9 mouse cellular contexts compared by ENCODE assay signal in the genomic region with DNA sequence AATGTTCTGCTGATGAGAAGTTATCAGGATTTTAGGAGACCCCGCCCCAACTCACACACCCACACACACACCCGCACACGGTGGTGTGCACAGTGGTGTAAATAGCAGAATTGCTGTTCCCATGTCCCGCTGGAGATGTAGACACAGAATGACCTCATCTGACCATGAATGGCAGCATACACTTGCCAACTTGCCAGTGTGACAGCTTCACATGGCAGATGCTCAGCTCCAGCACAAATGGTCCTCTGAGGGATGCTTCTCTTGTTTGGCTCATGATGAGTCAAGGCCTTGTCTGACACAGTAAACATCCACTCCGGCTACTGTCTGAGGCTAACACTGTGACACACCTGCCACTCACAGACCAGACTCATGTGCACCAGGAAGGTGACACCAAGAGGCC. TPM values are rescaled to one million over a fixed set of nuclear protein-coding genes. Genes with fewer than 3 reads are reported as not detected.
DNase-seq lines count a peak whose midpoint lies in the region; ATAC-seq and TF ChIP-seq lines count a peak whose summit lies in the region.
"Had no signal": no experiment of that assay in that cellular context is flagged by ENCODE, and none has a peak within 500 bp of the region (broad histone marks: within the 10 kb centered on the region; RNA-seq: fewer than 3 reads in every experiment).

No protein-coding gene starts in this region.

- TF ChIP-seq POLR2A in embryonic fibroblast, embryonic 13.5 days (IDR thresholded peaks at IDR 0.05; ENCODE audit: low read depth, low read length), result no peak
- TF ChIP-seq POLR2A in small intestine, adult 2 months (IDR thresholded peaks at IDR 0.05; ENCODE audit: low read depth, low read length), result no peak

- no peaks in the 10 kb centered on the region for H3K9me3 ChIP-seq in intestine, embryonic 15.5 days
- H3K9me3 ChIP-seq in liver, embryonic 14.5 days (ENCODE audit: control insufficient read depth, low read length), result no peaks in the 10 kb centered on the region

- no peaks in the 10 kb centered on the region for H3K36me3 ChIP-seq in intestine, embryonic 15.5 days
- H3K36me3 ChIP-seq in liver, embryonic 14.5 days (replicated peaks; ENCODE audit: control insufficient read depth, insufficient read depth, low read depth), result no peaks in the 10 kb centered on the region
- no peaks in the 10 kb centered on the region for H3K36me3 ChIP-seq in small intestine, adult 2 months (ENCODE audit: control insufficient read depth, insufficient read depth, low read length)

- no peak overlapping the region for H3K4me2 ChIP-seq in intestine, embryonic 15.5 days (replicated peaks)
- H3K4me2 ChIP-seq in liver, embryonic 14.5 days (ENCODE audit: low read depth), result no peak overlapping the region

- no peak overlapping the region for H3K4me3 ChIP-seq in embryonic fibroblast, embryonic 13.5 days (ENCODE audit: insufficient read depth, low read length)
- H3K4me3 ChIP-seq in intestine, embryonic 15.5 days (replicated peaks), result no peak overlapping the region
- no peak overlapping the region for H3K4me3 ChIP-seq in liver, embryonic 14.5 days (ENCODE audit: insufficient read depth in 1 of 2, low read depth in 2 of 2, low read length in 2 of 2)
- H3K4me3 ChIP-seq in small intestine, adult 2 months (ENCODE audit: low read depth, low read length), result no peak overlapping the region
- H3K4me3 ChIP-seq: erythroblast, embryonic 14.5 days had no signal

- WGBS in intestine, embryonic 15.5 days, result 62% methylated on average over 5 of the region's 5 CpGs
- WGBS in liver, embryonic 14.5 days (ENCODE audit: insufficient replicate concordance), result 35% methylated on average over 5 of the region's 5 CpGs
- WGBS in small intestine, adult 2 months, result 60% methylated on average over 5 of the region's 5 CpGs

- no peaks in the 10 kb centered on the region for H3K27me3 ChIP-seq in intestine, embryonic 15.5 days (replicated peaks)
- H3K27me3 ChIP-seq in liver, embryonic 14.5 days (ENCODE audit: control insufficient read depth, insufficient read depth, low read length), result no peaks in the 10 kb centered on the region
- H3K27me3 ChIP-seq in small intestine, adult 2 months (ENCODE audit: control insufficient read depth, insufficient read depth, low read length), result no peaks in the 10 kb centered on the region

- TF ChIP-seq CTCF in embryonic fibroblast, embryonic 13.5 days (IDR thresholded peaks at IDR 0.05; ENCODE audit: borderline replicate concordance, insufficient read depth, low read length), result no peak
- no peak for TF ChIP-seq CTCF in liver, embryonic 14.5 days (IDR thresholded peaks at IDR 0.05; ENCODE audit: low read depth)
- TF ChIP-seq CTCF in small intestine, adult 2 months (IDR thresholded peaks at IDR 0.05; ENCODE audit: extremely low read depth, insufficient read length, insufficient replicate concordance, low read depth, low read length), result no peak

- H3K27ac ChIP-seq in embryonic fibroblast, embryonic 13.5 days (ENCODE audit: insufficient read depth, low read length), result peak overlapping the region; percentile 70
- peak overlapping the region; percentile 92 for H3K27ac ChIP-seq in intestine, embryonic 15.5 days
- no peak overlapping the region for H3K27ac ChIP-seq in liver, embryonic 14.5 days
- H3K27ac ChIP-seq in small intestine, adult 2 months (ENCODE audit: insufficient read depth, low read depth, low read length), result peak overlapping the region; percentile 59

- peaks cover 22% of the 10 kb centered on the region for H3K4me1 ChIP-seq in embryonic fibroblast, embryonic 13.5 days (ENCODE audit: control insufficient read depth, insufficient read depth, low read length)
- peaks cover 45% of the 10 kb centered on the region for H3K4me1 ChIP-seq in intestine, embryonic 15.5 days (replicated peaks)
- peaks cover 0 to 33% of the 10 kb centered on the region in 2 experiments for H3K4me1 ChIP-seq in liver, embryonic 14.5 days (replicated peaks; ENCODE audit: control insufficient read depth in 2 of 2, insufficient read depth in 2 of 2, low read length in 1 of 2)
- H3K4me1 ChIP-seq in small intestine, adult 2 months (ENCODE audit: control insufficient read depth, insufficient read depth, insufficient read length, low read length), result peaks cover 2% of the 10 kb centered on the region; the same call in 1 of the 2 replicates

- no peak for TF ChIP-seq EP300 in liver, embryonic 14.5 days (IDR thresholded peaks at IDR 0.05; ENCODE audit: low read depth)

- ATAC-seq in intestine, embryonic 15.5 days, result no peak
- peak; percentile 15; the same call in 1 of the 2 replicates for ATAC-seq in liver, embryonic 14.5 days (ENCODE audit: insufficient read depth)

- peak; percentile 77 to 86 for DNase-seq in adrenal gland, adult (ENCODE audit: inconsistent age in 2 of 2, low spot score in 1 of 2)
- DNase-seq in adrenal gland, adult 18-20 months (ENCODE audit: low spot score in 2 of 2), result no peak
- peak; percentile 75 for DNase-seq in adipocyte (ENCODE audit: low spot score)
- DNase-seq in liver, embryonic 14.5 days (ENCODE audit: low read depth in 3 of 3, low spot score in 3 of 3), result no peak
- no peak for DNase-seq in spleen, adult 12 weeks (ENCODE audit: low spot score)

- H3K9ac ChIP-seq in intestine, embryonic 15.5 days, result no peak overlapping the region
- H3K9ac ChIP-seq in liver, embryonic 14.5 days (replicated peaks), result no peak overlapping the region

RNA-seq across cellular contexts. Expression of gene Amz1, which starts 44.4 kb away (rescaled TPM):
- 1 to 10 TPM in 1 of 2 experiments, under 1 TPM in 1; 0.17 to 1.5 TPM for total RNA-seq in adrenal gland, adult 18-20 months (2021)
- polyA plus RNA-seq in embryonic fibroblast, embryonic 13.5 days (2011; ENCODE audit: insufficient read length, low read depth, missing spikeins), result 0.44 and 0.65 TPM in 2 replicates
- 1.1 TPM in 2 replicates for polyA plus RNA-seq in intestine, embryonic 15.5 days (2015; fragmentation: Nextera tagmentation; extraction: Ambion mirVana)
- polyA plus RNA-seq in liver, embryonic 14.5 days (2012; rRNA removed), result 0.60 and 0.65 TPM in 2 replicates
- polyA plus RNA-seq in liver, embryonic 14.5 days (2014; fragmentation: Nextera tagmentation; extraction: Ambion mirVana), result 0.72 and 1.4 TPM in 2 replicates
- polyA plus RNA-seq in small intestine, adult 2 months (2012; rRNA removed), result 2.0 and 3.8 TPM in 2 replicates
- polyA plus RNA-seq: erythroblast, embryonic 14.5 days had no signal

Comparison
In these comparisons a context has a peak if more than half of its experiments do, and no peak if none do; other contexts are left out.
1. DNase-seq: peak in adrenal gland, adult (2 of 2) and adipocyte (single experiment); none in adrenal gland, adult 18-20 months (0 of 2), liver, embryonic 14.5 days (0 of 3) and spleen, adult 12 weeks (single experiment).